10 mouse cellular contexts compared by ENCODE assay signal in the genomic region with DNA sequence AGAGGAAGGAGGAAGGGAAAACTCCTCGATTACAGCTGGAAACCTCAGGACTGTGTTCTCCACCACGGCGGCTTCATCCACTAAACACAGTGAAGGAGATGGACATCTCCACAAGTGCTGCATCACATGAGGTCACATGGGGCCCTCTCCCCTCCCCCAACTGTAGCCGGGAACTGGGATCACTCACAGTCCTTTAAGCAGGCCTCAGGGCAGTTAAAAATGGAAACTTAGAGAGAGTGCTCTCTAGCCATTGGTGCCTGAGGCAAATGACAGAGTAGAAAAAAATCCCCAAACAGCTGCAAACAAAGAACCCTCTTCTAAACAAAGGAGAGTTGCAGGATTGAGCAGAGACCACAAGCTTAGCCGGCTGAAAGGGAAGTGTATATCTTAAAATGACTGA. TPM values are rescaled to one million over a fixed set of nuclear protein-coding genes. Genes with fewer than 3 reads are reported as not detected.
DNase-seq lines count a peak whose midpoint lies in the region; ATAC-seq and TF ChIP-seq lines count a peak whose summit lies in the region.
"Had no signal": no experiment of that assay in that cellular context is flagged by ENCODE, and none has a peak within 500 bp of the region (broad histone marks: within the 10 kb centered on the region; RNA-seq: fewer than 3 reads in every experiment).

No protein-coding gene starts in this region.

- no peak for TF ChIP-seq POLR2A in MEL (IDR thresholded peaks at IDR 0.05; ENCODE audit: control insufficient read depth in 1 of 2, insufficient read depth in 1 of 2, low read depth in 1 of 2, low read length in 2 of 2, poor library complexity in 1 of 2)

- DNase-seq in forebrain, embryonic 10.5 days (ENCODE audit: extremely low spot score, low spot score): peak; percentile 35
- no peak for DNase-seq in MEL (ENCODE audit: low read depth, low spot score)
- DNase-seq in forebrain, embryonic 14.5 days (ENCODE audit: low spot score): peak; percentile 24
- DNase-seq in adrenal gland, adult 8-10 months: no peak
- DNase-seq in gastrocnemius, postnatal 25 days: no peak
- DNase-seq: thymus, postnatal 4 days had no signal

- no peak for TF ChIP-seq CTCF in MEL (IDR thresholded peaks at IDR 0.05 in 2 of 3, conservative IDR thresholded peaks at IDR 0.05 in 1 of 3; ENCODE audit: control insufficient read depth in 1 of 3, insufficient read depth in 1 of 3, low read depth in 2 of 3, low read length in 3 of 3, poor library complexity in 1 of 3, severe bottlenecking in 1 of 3)

- TF ChIP-seq EP300 in MEL (IDR thresholded peaks at IDR 0.05; ENCODE audit: low read depth in 1 of 2, low read length in 2 of 2): no peak

- H3K27ac ChIP-seq in forebrain, embryonic 10.5 days: peak overlapping the region; percentile 81
- no peak overlapping the region for H3K27ac ChIP-seq in forebrain, embryonic 16.5 days (ENCODE audit: low read length)
- H3K27ac ChIP-seq in MEL (ENCODE audit: control insufficient read depth, low read depth, low read length): no peak overlapping the region
- H3K27ac ChIP-seq in forebrain, embryonic 14.5 days (ENCODE audit: low read depth, low read length): 0 out of 2 replicates have a peak overlapping the region, but pooled peaks have one; percentile 9
- peak overlapping the region; percentile 67 for H3K27ac ChIP-seq in limb, embryonic 12.5 days

- ATAC-seq in forebrain, embryonic 16.5 days: no peak; the same call in 1 of the 2 replicates
- no peak for ATAC-seq in forebrain, embryonic 14.5 days
- no peak for ATAC-seq in limb, embryonic 12.5 days (ENCODE audit: insufficient number of reproducible peaks, insufficient read depth, low FRiP score, low TSS enrichment, low read depth)
- ATAC-seq in megakaryocyte, adult 5-6 weeks (ENCODE audit: poor library complexity, severe bottlenecking): no peak
- ATAC-seq: activated CD4-positive, CD25-positive, alpha-beta regulatory T cell, adult 4 months had no signal

- 44% methylated on average over 5 of the region's 5 CpGs for WGBS in forebrain, embryonic 10.5 days
- WGBS in forebrain, embryonic 16.5 days: 30% methylated on average over 5 of the region's 5 CpGs
- 27% methylated on average over 5 of the region's 5 CpGs for WGBS in forebrain, embryonic 14.5 days
- 39% methylated on average over 5 of the region's 5 CpGs for WGBS in limb, embryonic 12.5 days

- H3K27me3 ChIP-seq in forebrain, embryonic 10.5 days (ENCODE audit: poor library complexity, severe bottlenecking): no peaks in the 10 kb centered on the region
- no peaks in the 10 kb centered on the region for H3K27me3 ChIP-seq in forebrain, embryonic 16.5 days (replicated peaks; ENCODE audit: control insufficient read depth, insufficient read depth, low read length)
- no peaks in the 10 kb centered on the region for H3K27me3 ChIP-seq in MEL (ENCODE audit: control insufficient read depth in 1 of 2, insufficient read depth in 2 of 2, low read length in 2 of 2)
- no peaks in the 10 kb centered on the region for H3K27me3 ChIP-seq in forebrain, embryonic 14.5 days (replicated peaks; ENCODE audit: control insufficient read depth, insufficient read depth, low read length)
- H3K27me3 ChIP-seq in limb, embryonic 12.5 days: no peaks in the 10 kb centered on the region

- H3K79me2 ChIP-seq in MEL (ENCODE audit: control insufficient read depth, insufficient read depth, low read length, poor library complexity): no peaks in the 10 kb centered on the region

- TF ChIP-seq RAD21 in MEL (IDR thresholded peaks at IDR 0.05; ENCODE audit: low read depth, low read length): no peak

- H3K9me3 ChIP-seq in forebrain, embryonic 10.5 days: no peaks in the 10 kb centered on the region
- H3K9me3 ChIP-seq in forebrain, embryonic 16.5 days (ENCODE audit: control insufficient read depth, low read length): no peaks in the 10 kb centered on the region
- no peaks in the 10 kb centered on the region for H3K9me3 ChIP-seq in MEL (replicated peaks; ENCODE audit: insufficient read depth, low read length)
- H3K9me3 ChIP-seq in forebrain, embryonic 14.5 days (replicated peaks; ENCODE audit: control insufficient read depth, low read length): no peaks in the 10 kb centered on the region
- H3K9me3 ChIP-seq in limb, embryonic 12.5 days: no peaks in the 10 kb centered on the region

- no peak overlapping the region for H3K9ac ChIP-seq in forebrain, embryonic 16.5 days (replicated peaks; ENCODE audit: low read depth, low read length)
- H3K9ac ChIP-seq in MEL (ENCODE audit: control insufficient read depth, low read depth, low read length, poor library complexity, severe bottlenecking): no peak overlapping the region
- H3K9ac ChIP-seq in forebrain, embryonic 14.5 days (ENCODE audit: low read length): no peak overlapping the region
- no peak overlapping the region for H3K9ac ChIP-seq in limb, embryonic 12.5 days (replicated peaks)

- H3K4me1 ChIP-seq in forebrain, embryonic 10.5 days: peaks cover 14% of the 10 kb centered on the region
- H3K4me1 ChIP-seq in forebrain, embryonic 16.5 days (replicated peaks; ENCODE audit: control insufficient read depth, insufficient read depth, low read length): 0 out of 2 replicates have a peak, but pooled peaks cover 3% of the 10 kb centered on the region
- H3K4me1 ChIP-seq in MEL (ENCODE audit: control insufficient read depth in 1 of 2, insufficient read depth in 2 of 2, low read length in 2 of 2): no peaks in the 10 kb centered on the region
- H3K4me1 ChIP-seq in forebrain, embryonic 14.5 days (ENCODE audit: control insufficient read depth, insufficient read depth, low read length): no peaks in the 10 kb centered on the region
- peaks cover 13% of the 10 kb centered on the region for H3K4me1 ChIP-seq in limb, embryonic 12.5 days (replicated peaks)

- H3K4me2 ChIP-seq in forebrain, embryonic 16.5 days (ENCODE audit: low read length): no peak overlapping the region
- H3K4me2 ChIP-seq in forebrain, embryonic 14.5 days (ENCODE audit: low read length): no peak overlapping the region
- H3K4me2 ChIP-seq in limb, embryonic 12.5 days: no peak overlapping the region

- H3K36me3 ChIP-seq in forebrain, embryonic 10.5 days (replicated peaks): peaks cover 47% of the 10 kb centered on the region
- 0 out of 2 replicates have a peak, but pooled peaks cover 3% of the 10 kb centered on the region for H3K36me3 ChIP-seq in forebrain, embryonic 16.5 days (ENCODE audit: control insufficient read depth, insufficient read depth)
- H3K36me3 ChIP-seq in MEL (ENCODE audit: control insufficient read depth in 1 of 2, insufficient read depth in 2 of 2, low read length in 2 of 2): peaks cover 0 to 13% of the 10 kb centered on the region in 2 experiments; a peak in 2 of 4 replicates
- peaks cover 24% of the 10 kb centered on the region for H3K36me3 ChIP-seq in forebrain, embryonic 14.5 days (ENCODE audit: control insufficient read depth, insufficient read depth, low read length)
- peaks cover 45% of the 10 kb centered on the region for H3K36me3 ChIP-seq in limb, embryonic 12.5 days

- no peak overlapping the region for H3K4me3 ChIP-seq in forebrain, embryonic 10.5 days
- no peak overlapping the region for H3K4me3 ChIP-seq in forebrain, embryonic 16.5 days (replicated peaks; ENCODE audit: low read length)
- no peak overlapping the region for H3K4me3 ChIP-seq in MEL (ENCODE audit: control insufficient read depth in 1 of 2, insufficient read depth in 1 of 2, low read depth in 2 of 2, low read length in 2 of 2)
- H3K4me3 ChIP-seq in forebrain, embryonic 14.5 days (ENCODE audit: low read depth, low read length): no peak overlapping the region
- no peak overlapping the region for H3K4me3 ChIP-seq in limb, embryonic 12.5 days (replicated peaks)

RNA-seq across cellular contexts. Expression of a gene that starts 8.6 kb away (rescaled TPM):
- polyA plus RNA-seq in forebrain, embryonic 10.5 days (2016; fragmentation: Nextera tagmentation; extraction: Ambion mirVana): 0.04 TPM in 1 of 2 replicates, not detected in the other
- polyA plus RNA-seq in forebrain, embryonic 16.5 days (2015; fragmentation: Nextera tagmentation; extraction: Ambion mirVana): 0.08 and 0.14 TPM in 2 replicates
- total RNA-seq in MEL (2012; rRNA removed): 1.7 and 2.0 TPM in 2 replicates
- polyA plus RNA-seq in MEL (2012; ENCODE audit: insufficient read depth in 1 of 2, insufficient read length in 2 of 2, low read depth in 1 of 2, low replicate concordance in 2 of 2, missing spikeins in 1 of 2): 1 to 10 TPM in 1 of 2 experiments, not detected in 1; 2.1 TPM
- 0.08 and 0.09 TPM in 2 replicates for polyA plus RNA-seq in forebrain, embryonic 14.5 days (2014; fragmentation: Nextera tagmentation; extraction: Ambion mirVana)
- 0.08 TPM in 2 replicates for polyA plus RNA-seq in limb, embryonic 12.5 days (2016; fragmentation: Nextera tagmentation; extraction: Ambion mirVana)
- total RNA-seq in megakaryocyte, adult 5-6 weeks (2015): not detected in 2 replicates
- total RNA-seq in megakaryocyte, adult 5-6 weeks (2017): not detected in 2 replicates
- under 1 TPM in 3 of 4 experiments, not detected in 1; 0.09 to 0.25 (median 0.21) TPM for total RNA-seq in adrenal gland, adult 8-10 months (2022)
- total RNA-seq in gastrocnemius, postnatal 25 days (2021): under 1 TPM; 0.08 to 0.18 TPM
- polyA plus RNA-seq: activated CD4-positive, CD25-positive, alpha-beta regulatory T cell, adult 4 months had no signal

RNA-seq across cellular contexts. Expression of a gene that starts 15.1 kb away (rescaled TPM):
- polyA plus RNA-seq in forebrain, embryonic 10.5 days (2016; fragmentation: Nextera tagmentation; extraction: Ambion mirVana): 18.5 and 18.7 TPM in 2 replicates
- 7.6 and 9.3 TPM in 2 replicates for polyA plus RNA-seq in forebrain, embryonic 16.5 days (2015; fragmentation: Nextera tagmentation; extraction: Ambion mirVana)
- total RNA-seq in MEL (2012; rRNA removed): 19.3 and 23.1 TPM in 2 replicates
- polyA plus RNA-seq in MEL (2012; ENCODE audit: insufficient read depth in 1 of 2, insufficient read length in 2 of 2, low read depth in 1 of 2, low replicate concordance in 2 of 2, missing spikeins in 1 of 2): 10 to 100 TPM in 1 of 2 experiments, not detected in 1; 48.8 TPM
- 6.3 and 7.3 TPM in 2 replicates for polyA plus RNA-seq in forebrain, embryonic 14.5 days (2014; fragmentation: Nextera tagmentation; extraction: Ambion mirVana)
- 12.3 and 13.7 TPM in 2 replicates for polyA plus RNA-seq in limb, embryonic 12.5 days (2016; fragmentation: Nextera tagmentation; extraction: Ambion mirVana)
- total RNA-seq in megakaryocyte, adult 5-6 weeks (2015): 10.9 and 12.9 TPM in 2 replicates
- total RNA-seq in megakaryocyte, adult 5-6 weeks (2017): 15.3 and 16.8 TPM in 2 replicates
- total RNA-seq in adrenal gland, adult 8-10 months (2022): 10 to 100 TPM; 31.4 to 42.7 (median 35.8) TPM
- total RNA-seq in gastrocnemius, postnatal 25 days (2021): 10 to 100 TPM in 1 of 2 experiments, 1 to 10 TPM in 1; 9.8 to 13.9 TPM

RNA-seq across cellular contexts. Expression of a gene that starts 37.6 kb away (rescaled TPM):
- 0.11 and 0.14 TPM in 2 replicates for polyA plus RNA-seq in forebrain, embryonic 10.5 days (2016; fragmentation: Nextera tagmentation; extraction: Ambion mirVana)
- 0.15 TPM in 1 of 2 replicates, not detected in the other for polyA plus RNA-seq in forebrain, embryonic 16.5 days (2015; fragmentation: Nextera tagmentation; extraction: Ambion mirVana)
- total RNA-seq in MEL (2012; rRNA removed): not detected in 2 replicates
- polyA plus RNA-seq in MEL (2012; ENCODE audit: insufficient read depth in 1 of 2, insufficient read length in 2 of 2, low read depth in 1 of 2, low replicate concordance in 2 of 2, missing spikeins in 1 of 2): not detected
- polyA plus RNA-seq in forebrain, embryonic 14.5 days (2014; fragmentation: Nextera tagmentation; extraction: Ambion mirVana): 0.05 and 0.06 TPM in 2 replicates
- 0.82 and 0.84 TPM in 2 replicates for polyA plus RNA-seq in limb, embryonic 12.5 days (2016; fragmentation: Nextera tagmentation; extraction: Ambion mirVana)
- not detected in 2 replicates for total RNA-seq in megakaryocyte, adult 5-6 weeks (2015)
- 0.11 TPM in 1 of 2 replicates, not detected in the other for total RNA-seq in megakaryocyte, adult 5-6 weeks (2017)
- total RNA-seq in adrenal gland, adult 8-10 months (2022): 1 to 10 TPM; 2.2 to 3.0 (median 2.5) TPM
- 100 to 1,000 TPM in 1 of 2 experiments, 10 to 100 TPM in 1; 87.8 to 132 TPM for total RNA-seq in gastrocnemius, postnatal 25 days (2021)
- polyA plus RNA-seq: activated CD4-positive, CD25-positive, alpha-beta regulatory T cell, adult 4 months had no signal

RNA-seq across cellular contexts. Expression of a gene that starts 53.0 kb away (rescaled TPM):
- polyA plus RNA-seq in forebrain, embryonic 10.5 days (2016; fragmentation: Nextera tagmentation; extraction: Ambion mirVana): 1.1 and 1.6 TPM in 2 replicates
- 0.16 and 0.62 TPM in 2 replicates for polyA plus RNA-seq in forebrain, embryonic 16.5 days (2015; fragmentation: Nextera tagmentation; extraction: Ambion mirVana)
- 4.6 and 5.5 TPM in 2 replicates for total RNA-seq in MEL (2012; rRNA removed)
- 1 to 10 TPM in 1 of 2 experiments, not detected in 1; 9.1 TPM for polyA plus RNA-seq in MEL (2012; ENCODE audit: insufficient read depth in 1 of 2, insufficient read length in 2 of 2, low read depth in 1 of 2, low replicate concordance in 2 of 2, missing spikeins in 1 of 2)
- polyA plus RNA-seq in forebrain, embryonic 14.5 days (2014; fragmentation: Nextera tagmentation; extraction: Ambion mirVana): 0.12 and 0.27 TPM in 2 replicates
- 1.5 and 1.6 TPM in 2 replicates for polyA plus RNA-seq in limb, embryonic 12.5 days (2016; fragmentation: Nextera tagmentation; extraction: Ambion mirVana)
- total RNA-seq in megakaryocyte, adult 5-6 weeks (2015): 0.07 TPM in 1 of 2 replicates, not detected in the other
- not detected in 2 replicates for total RNA-seq in megakaryocyte, adult 5-6 weeks (2017)
- total RNA-seq in adrenal gland, adult 8-10 months (2022): 1 to 10 TPM; 1.7 to 8.3 (median 4.8) TPM
- total RNA-seq in gastrocnemius, postnatal 25 days (2021): 1 to 10 TPM; 2.3 to 3.6 TPM
- polyA plus RNA-seq: activated CD4-positive, CD25-positive, alpha-beta regulatory T cell, adult 4 months had no signal

Comparison
In these comparisons a context has a peak if more than half of its experiments do, and no peak if none do; other contexts are left out.
1. H3K27ac ChIP-seq: peak in forebrain, embryonic 10.5 days (single experiment), forebrain, embryonic 14.5 days (single experiment) and limb, embryonic 12.5 days (single experiment); none in forebrain, embryonic 16.5 days (single experiment) and MEL (single experiment).
2. DNase-seq: peak in forebrain, embryonic 10.5 days (single experiment) and forebrain, embryonic 14.5 days (single experiment); none in MEL (single experiment), adrenal gland, adult 8-10 months (single experiment) and gastrocnemius, postnatal 25 days (single experiment).